Mouse (Mus musculus) forebrain, embryonic 13.5 days (tissue): ENCODE measurements around the gene Khdc4. TPM values are rescaled to one million over a fixed set of nuclear protein-coding genes. Genes with fewer than 3 reads are reported as not detected.

Experiments
- ATAC-seq: fragments of 200-750 bp; cut with Nextera tagmentation; 2 replicates; pipeline ENCODE4 v1.8.0; 2017
- H3K27ac ChIP-seq: fragments of 300-500 bp; sonication (generic); 2 replicates; pipeline ENCODE4 v1.5.1; 2015; ENCODE audit warnings: inconsistent platforms, mild to moderate bottlenecking, moderate library complexity
- H3K27me3 ChIP-seq: fragments of 300-500 bp; sonication (generic); 2 replicates; pipeline ENCODE4 v1.6.1; 2015; ENCODE audit warnings: mild to moderate bottlenecking, inconsistent platforms
- H3K36me3 ChIP-seq: fragments of 300-500 bp; sonication (generic); 2 replicates; pipeline ENCODE4 v1.6.1; 2015; ENCODE audit warnings: mild to moderate bottlenecking, inconsistent platforms; ENCODE audit not compliant: poor library complexity, severe bottlenecking
- H3K4me1 ChIP-seq: fragments of 300-500 bp; sonication (generic); 2 replicates; pipeline ENCODE4 v1.6.1; 2015; ENCODE audit warnings: inconsistent platforms
- H3K4me2 ChIP-seq: fragments of 300-500 bp; sonication (generic); 2 replicates; pipeline ENCODE4 v1.6.1; 2015; ENCODE audit warnings: inconsistent platforms, mild to moderate bottlenecking, moderate library complexity
- H3K4me3 ChIP-seq: fragments of 300-500 bp; sonication (generic); 2 replicates; pipeline ENCODE4 v1.5.1; 2015; ENCODE audit warnings: mild to moderate bottlenecking, inconsistent platforms
- H3K9ac ChIP-seq: fragments of 300-500 bp; sonication (generic); 2 replicates; pipeline ENCODE4 v1.6.1; 2015; ENCODE audit warnings: mild to moderate bottlenecking, inconsistent platforms
- H3K9me3 ChIP-seq: fragments of 300-500 bp; sonication (generic); replicated peaks from 2 replicates; pipeline ENCODE4 v1.6.1; 2016; ENCODE audit warnings: inconsistent platforms
- WGBS: fragments of 180-500 bp; shearing (Covaris S2); methylation state at CpG from one replicate; pipeline ENCODE4 v1.1.7; 2015; 5-methylcytosine and 5-hydroxymethylcytosine counted together
- polyA plus RNA-seq: library from polyadenylated mRNA; unstranded; fragments of >200 nt; fragmentation: Nextera tagmentation; extraction: Ambion mirVana; gene quantifications from 2 replicates; pipeline ENCODE4 v1.2.1, GENCODE M21; 2015

The Khdc4 gene
- polyA plus RNA-seq, 1 experiment from 2014 or later: 97.8 TPM

DNA sequence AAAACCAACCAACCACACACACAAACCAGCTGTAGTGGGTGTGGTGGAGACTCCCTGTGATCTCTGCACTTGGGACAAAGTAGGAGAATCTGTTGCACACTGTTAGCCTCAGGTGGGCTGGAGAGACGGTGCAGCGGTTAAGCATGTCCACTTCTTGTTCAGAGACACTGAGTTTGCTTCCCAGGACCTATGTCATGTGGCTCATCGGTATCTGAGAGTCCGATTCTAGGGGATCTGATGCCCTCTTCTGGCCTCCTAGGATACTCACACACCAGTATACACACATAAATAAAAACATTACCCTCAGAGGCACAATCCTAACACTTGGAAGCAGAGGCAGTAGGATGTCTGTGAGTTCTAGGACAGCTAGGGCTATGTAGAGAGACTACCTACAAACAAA is 68.7 kb downstream of the Khdc4 start:
- H3K9me3 ChIP-seq: peaks cover 3% of the 10 kb centered on the region
- no peaks in the 10 kb centered on the region for H3K27me3 ChIP-seq
- H3K27ac ChIP-seq: no peak overlapping the region
- 82% methylated on average over 4 of the region's 4 CpGs for WGBS
- no peak for ATAC-seq
- H3K9ac ChIP-seq: no peak overlapping the region
- H3K4me1 ChIP-seq: peaks cover 52% of the 10 kb centered on the region
- no peak overlapping the region for H3K4me3 ChIP-seq
- H3K36me3 ChIP-seq: peaks cover 81% of the 10 kb centered on the region
- no peak overlapping the region for H3K4me2 ChIP-seq

DNA sequence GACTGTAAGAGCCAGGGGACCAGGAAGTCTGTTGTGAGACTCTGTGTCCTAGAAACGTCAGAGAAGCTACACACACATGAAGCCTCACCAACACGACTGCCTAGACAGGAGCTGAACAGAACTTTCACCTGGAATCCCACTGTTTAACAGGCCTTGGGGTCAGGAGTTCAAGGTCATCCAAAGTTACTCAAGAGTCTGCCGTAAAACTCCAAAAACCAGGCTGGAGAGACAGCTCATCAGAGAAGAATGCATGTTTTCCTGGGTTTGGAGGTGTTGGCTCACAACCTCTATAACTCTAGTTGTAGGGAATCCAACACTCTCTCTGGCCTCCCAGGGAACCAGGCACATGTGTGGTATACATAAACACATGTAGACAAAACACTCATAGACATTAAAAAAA is 69.9 kb downstream of the Khdc4 start:
- Histone ChIP-seq H3K4me3 (no peak overlapping the region), H3K27me3 (no peaks in the 10 kb centered on the region), H3K27ac (no peak overlapping the region), H3K9ac (no peak overlapping the region), H3K4me2 (0 out of 2 replicates have a peak overlapping the region, but pooled peaks have one; percentile 8), H3K36me3 (peaks cover 81% of the 10 kb centered on the region), H3K9me3 (no peaks in the 10 kb centered on the region), H3K4me1 (peaks cover 61% of the 10 kb centered on the region)
- ATAC-seq: no peak
- 81% methylated on average over 3 of the region's 3 CpGs for WGBS

DNA sequence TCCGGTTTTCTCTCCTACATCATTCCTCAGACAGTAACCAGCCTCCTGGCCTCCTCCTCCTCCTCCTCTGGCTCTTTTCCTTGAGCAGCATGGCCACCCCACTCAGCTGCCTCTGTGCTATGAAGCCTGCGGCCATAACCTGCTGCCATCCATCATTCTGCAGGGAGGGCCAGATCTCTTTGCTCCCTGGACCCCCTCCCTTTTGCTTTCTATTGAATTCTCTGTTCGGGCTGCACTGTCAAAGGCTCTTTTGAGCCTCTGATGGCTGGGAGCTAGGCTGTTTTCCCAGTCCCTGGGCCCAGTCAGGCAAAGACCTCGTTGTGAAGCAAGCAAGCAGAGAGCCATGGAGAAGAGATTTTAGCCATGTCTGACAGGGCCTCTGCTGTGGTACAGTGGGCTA is 70.7 kb downstream of the Khdc4 start:
- peak; percentile 58 for ATAC-seq
- peak overlapping the region; percentile 97 for H3K27ac ChIP-seq
- WGBS: 21% methylated on average over 4 of the region's 4 CpGs
- H3K27me3 ChIP-seq: no peaks in the 10 kb centered on the region
- H3K9me3 ChIP-seq: no peaks in the 10 kb centered on the region
- peaks cover 82% of the 10 kb centered on the region for H3K36me3 ChIP-seq
- peak overlapping the region; percentile 48 for H3K4me2 ChIP-seq
- H3K9ac ChIP-seq: peak overlapping the region; percentile 58
- H3K4me1 ChIP-seq: peaks cover 63% of the 10 kb centered on the region
- peak overlapping the region; percentile 10; the same call in 1 of the 2 replicates for H3K4me3 ChIP-seq

DNA sequence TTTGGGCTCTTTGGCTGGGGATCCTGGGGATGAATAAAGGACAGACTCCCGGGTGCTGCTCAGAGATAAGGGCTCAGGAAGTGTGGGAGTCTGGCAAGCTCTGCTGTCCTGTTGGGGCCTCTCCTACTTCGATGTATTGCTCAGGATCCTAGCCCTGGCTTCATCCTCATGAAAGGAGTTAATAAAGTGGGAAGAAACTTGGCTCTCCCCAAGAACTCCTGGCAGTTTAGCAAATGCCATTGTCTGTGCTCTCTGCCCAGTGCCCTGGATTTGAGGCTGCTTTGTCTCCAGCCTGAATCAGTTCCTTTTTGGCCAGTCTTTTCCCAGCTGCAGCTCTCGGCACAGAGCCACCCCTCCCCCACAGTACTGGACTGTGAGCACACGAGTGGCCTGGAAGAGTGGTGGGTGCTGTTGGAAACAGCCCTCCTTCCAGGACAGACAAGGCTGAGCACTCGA is 72.5 kb downstream of the Khdc4 start:
- 2% methylated on average over 5 of the region's 5 CpGs for WGBS
- H3K4me1 ChIP-seq: peaks cover 77% of the 10 kb centered on the region
- no peaks in the 10 kb centered on the region for H3K27me3 ChIP-seq
- peak overlapping the region; percentile 65 for H3K9ac ChIP-seq
- peak overlapping the region; percentile 97 for H3K27ac ChIP-seq
- peak; percentile 90 for ATAC-seq
- H3K36me3 ChIP-seq: peaks cover 81% of the 10 kb centered on the region
- no peaks in the 10 kb centered on the region for H3K9me3 ChIP-seq
- peak overlapping the region; percentile 48 for H3K4me2 ChIP-seq
- H3K4me3 ChIP-seq: peak overlapping the region; percentile 12

DNA sequence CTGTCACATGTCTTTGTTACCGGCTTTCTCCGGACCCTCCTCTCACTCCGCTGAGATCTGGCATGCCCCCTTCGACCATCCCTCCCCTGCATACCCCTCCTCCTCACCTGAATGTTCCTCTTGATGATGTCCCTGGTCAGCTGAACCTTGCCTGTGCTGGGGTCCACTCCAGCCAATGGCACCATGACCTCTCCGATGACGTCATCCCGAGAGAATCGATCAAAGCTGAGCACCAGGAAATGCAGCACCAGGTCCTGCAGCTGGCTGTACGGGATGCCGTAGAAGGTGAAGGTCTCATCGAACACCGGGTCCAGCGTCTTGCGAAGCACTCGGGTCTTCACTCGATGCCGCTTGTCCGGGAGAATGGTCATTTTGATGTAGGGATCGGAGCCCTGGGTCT is 76.0 kb downstream of the Khdc4 start:
- 95% methylated on average over 19 of the region's 19 CpGs for WGBS
- H3K36me3 ChIP-seq: peaks cover 72% of the 10 kb centered on the region
- peak overlapping the region; percentile 37; the same call in 1 of the 2 replicates for H3K27ac ChIP-seq

DNA sequence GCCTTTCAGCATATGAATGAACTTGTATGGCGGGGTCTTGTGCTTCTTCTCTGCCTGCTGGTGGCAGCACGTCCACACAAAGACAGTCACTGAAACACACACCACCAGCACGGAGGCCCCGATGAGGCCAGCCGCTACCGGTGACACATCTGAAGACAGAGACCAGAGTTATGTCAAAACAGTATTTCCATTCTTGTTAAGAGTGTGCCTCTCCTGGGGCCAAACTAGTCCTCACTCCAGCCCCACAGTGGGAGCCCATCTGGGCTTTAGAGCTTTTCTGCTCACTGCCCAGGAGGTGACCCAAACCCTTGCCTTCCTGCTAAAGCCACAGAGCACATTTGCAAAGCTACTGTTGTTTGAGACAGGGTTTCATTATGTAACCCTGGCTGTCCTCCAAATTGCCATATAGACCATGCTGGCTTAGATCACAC is 76.8 kb downstream of the Khdc4 start:
- peaks cover 66% of the 10 kb centered on the region for H3K36me3 ChIP-seq
- H3K9me3 ChIP-seq: no peaks in the 10 kb centered on the region
- H3K27me3 ChIP-seq: no peaks in the 10 kb centered on the region
- H3K9ac ChIP-seq: 0 out of 2 replicates have a peak overlapping the region, but pooled peaks have one; percentile 6
- peaks cover 45% of the 10 kb centered on the region for H3K4me1 ChIP-seq
- peak overlapping the region; percentile 6; the same call in 1 of the 2 replicates for H3K4me2 ChIP-seq
- H3K27ac ChIP-seq: peak overlapping the region; percentile 37
- 27% methylated on average over 6 of the region's 6 CpGs for WGBS
- no peak overlapping the region for H3K4me3 ChIP-seq
- no peak for ATAC-seq

More for the DNA sequence above, 76.0 kb downstream of the Khdc4 start:
- Histone ChIP-seq H3K4me3 (no peak overlapping the region), H3K4me1 (peaks cover 51% of the 10 kb centered on the region), H3K9me3 (no peaks in the 10 kb centered on the region), H3K9ac (no peak overlapping the region), H3K4me2 (no peak overlapping the region), H3K27me3 (no peaks in the 10 kb centered on the region)
- ATAC-seq: no peak

Other genes with a start within 250 kb of the Khdc4 start
- gene Sema4a, start 224.6 kb upstream of the Khdc4 start, polyA plus RNA-seq: 13.7 and 16.7 TPM in 2 replicates
- gene Lmna, start 175.8 kb upstream of the Khdc4 start, polyA plus RNA-seq: 12.1 and 15.5 TPM in 2 replicates
- gene Mex3a, start 153.4 kb upstream of the Khdc4 start, polyA plus RNA-seq: 51.5 and 52.6 TPM in 2 replicates
- not detected in 2 replicates for gene Rab25, start 137.5 kb upstream of the Khdc4 start, polyA plus RNA-seq
- gene Lamtor2, start 132.7 kb upstream of the Khdc4 start, polyA plus RNA-seq: 170 and 180 TPM in 2 replicates
- 43.5 and 47.5 TPM in 2 replicates for gene Ubqln4, start 132.0 kb upstream of the Khdc4 start, polyA plus RNA-seq
- gene Ssr2, start 109.9 kb upstream of the Khdc4 start, polyA plus RNA-seq: 139 and 143 TPM in 2 replicates
- gene Arhgef2, start 79.8 kb upstream of the Khdc4 start, polyA plus RNA-seq: 151 and 162 TPM in 2 replicates
- gene Rxfp4, start 32.7 kb upstream of the Khdc4 start, polyA plus RNA-seq: not detected in 2 replicates
- 49.5 and 52.6 TPM in 2 replicates for gene Rit1, start 31.0 kb downstream of the Khdc4 start, polyA plus RNA-seq
- gene Syt11, start 89.4 kb downstream of the Khdc4 start, polyA plus RNA-seq: 218 and 237 TPM in 2 replicates
- gene Gon4l, start 149.4 kb downstream of the Khdc4 start, polyA plus RNA-seq: 12.7 and 14.6 TPM in 2 replicates
- gene Msto1, start 228.2 kb downstream of the Khdc4 start, polyA plus RNA-seq: 40.3 and 48.5 TPM in 2 replicates